Mouse (Mus musculus): ENCODE measurements around the gene Schip1.

Schip1 gene

GRCm38 (mm10) chr3:68534571-68535051 lies 470.0 kb downstream of the Schip1 start:
- peak; percentile 19 for DNase-seq (ENCODE audit: extremely low read depth, insufficient read length, low spot score)

GRCm38 (mm10) chr3:68535160-68535728 lies 470.6 kb downstream of the Schip1 start:
- no peak for DNase-seq (ENCODE audit: extremely low read depth, insufficient read length, low spot score)

DNA sequence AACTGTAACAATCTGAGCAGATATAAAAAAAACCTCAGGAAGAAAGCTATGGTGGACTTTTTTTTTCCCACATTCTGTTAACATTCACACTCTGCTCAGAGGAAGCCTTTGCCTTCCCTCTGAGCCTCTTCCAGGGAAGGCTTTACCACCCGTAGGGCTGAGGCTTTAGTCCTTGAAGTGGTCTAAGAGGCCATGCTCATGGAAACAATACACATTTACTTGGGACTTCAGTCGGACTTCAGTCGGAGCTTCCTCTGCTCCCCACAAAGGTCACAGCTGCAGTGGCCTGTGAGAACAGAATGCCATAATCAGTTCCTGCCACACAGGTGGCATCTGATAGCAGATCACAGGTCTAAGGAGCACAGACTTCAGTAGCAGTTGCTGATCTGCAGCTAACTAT lies 471.5 kb downstream of the Schip1 start:
- DNase-seq (ENCODE audit: extremely low read depth, insufficient read length, low spot score): no peak

DNA sequence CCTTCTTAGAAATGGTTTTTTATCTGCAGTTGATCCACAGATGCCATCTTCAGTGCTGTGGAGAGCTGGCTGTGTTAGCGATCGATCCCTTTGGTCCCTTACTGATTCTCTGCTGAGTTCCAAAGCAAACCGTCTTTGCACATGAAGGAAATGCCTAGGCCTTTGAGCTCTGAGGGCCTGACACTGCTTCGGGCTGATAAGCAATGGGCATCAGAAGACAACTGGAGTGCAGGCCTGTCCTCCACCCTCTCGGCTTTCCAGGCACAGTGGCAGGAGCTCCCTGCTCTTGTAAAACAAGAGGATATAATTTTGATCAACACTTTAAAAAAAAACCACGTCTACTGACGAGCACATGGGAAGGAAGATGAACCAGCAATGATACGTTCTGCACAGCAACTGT lies 477.1 kb downstream of the Schip1 start:
- DNase-seq (ENCODE audit: extremely low read depth, insufficient read length, low spot score): no peak

DNA sequence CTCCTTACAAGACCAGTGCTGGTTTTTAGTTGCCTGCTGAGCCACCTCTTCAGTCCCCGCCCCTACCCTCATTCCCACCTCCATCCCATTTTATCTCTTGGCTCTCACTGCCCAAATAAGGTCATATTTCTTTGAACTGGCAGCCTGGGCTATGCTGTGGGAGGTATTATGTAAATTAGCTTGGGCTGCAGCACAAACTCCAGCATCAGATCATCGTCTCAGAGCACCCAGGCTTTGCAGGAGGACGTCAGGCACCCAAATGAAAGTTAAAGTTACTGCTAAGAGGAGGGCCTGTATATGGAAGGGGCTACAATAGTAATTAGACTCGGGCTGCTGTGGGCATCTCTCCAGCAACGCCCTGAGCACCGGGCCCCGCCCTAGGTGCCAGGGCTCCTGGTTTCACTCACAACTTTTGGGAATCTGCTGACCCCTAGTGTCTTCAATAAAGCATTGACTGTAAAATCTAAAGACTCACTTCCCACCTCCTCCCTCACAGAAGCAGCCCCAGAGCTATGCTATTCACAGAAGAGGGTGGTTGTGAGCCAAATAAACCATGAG lies 478.4 kb downstream of the Schip1 start:
- peak; percentile 85 for DNase-seq (ENCODE audit: extremely low read depth, insufficient read length, low spot score)

DNA sequence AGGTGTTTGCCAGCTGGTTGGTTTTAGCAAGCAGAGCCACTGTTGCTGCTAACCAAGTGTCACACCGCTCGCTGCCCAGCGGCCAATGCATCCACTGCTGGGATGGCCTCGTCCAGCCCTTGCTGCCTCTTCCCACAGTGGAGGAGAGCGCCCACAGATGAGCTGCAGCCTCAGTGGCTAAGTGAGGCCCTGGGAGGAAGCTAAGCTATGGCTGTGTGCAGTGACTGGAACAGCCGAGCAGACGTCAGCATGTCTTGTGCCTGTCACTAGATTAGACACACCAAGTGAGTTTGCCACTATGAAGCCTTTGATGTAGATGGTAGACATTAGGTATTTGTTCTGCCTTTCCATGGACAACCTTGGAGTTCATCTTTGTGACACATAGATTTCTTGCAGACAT lies 480.2 kb downstream of the Schip1 start:
- no peak for DNase-seq (ENCODE audit: extremely low read depth, insufficient read length, low spot score)

- no peak for DNase-seq (ENCODE audit: extremely low read depth, insufficient read length, low spot score)
These were observed 481.3 kb downstream of the Schip1 start for GRCm38 (mm10) chr3:68545898-68546297.

GRCm38 (mm10) chr3:68555087-68555662 lies 490.6 kb downstream of the Schip1 start:
- no peak for DNase-seq (ENCODE audit: extremely low read depth, insufficient read length, low spot score)

DNA sequence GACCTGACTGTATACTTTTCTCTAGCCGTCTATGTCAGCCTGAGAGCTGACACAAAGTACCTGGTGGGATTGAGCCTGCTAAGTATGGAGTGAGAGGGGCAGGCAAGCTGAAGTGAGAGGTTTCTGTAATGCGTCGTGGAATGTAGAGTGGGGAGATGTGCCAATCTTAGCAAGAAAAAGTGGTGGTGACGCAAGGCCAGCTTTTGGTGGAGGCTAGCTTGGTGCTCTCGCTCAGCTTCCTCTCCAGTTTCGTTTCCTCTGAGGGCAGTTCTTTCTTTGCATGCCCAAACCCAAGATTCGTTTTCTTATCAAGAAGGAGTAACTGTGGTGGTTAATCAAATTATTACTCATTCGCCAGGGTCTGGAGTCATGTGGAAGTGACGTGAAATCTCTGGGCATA lies 492.3 kb downstream of the Schip1 start:
- no peak for DNase-seq (ENCODE audit: extremely low read depth, insufficient read length, low spot score)

GRCm38 (mm10) chr3:68558744-68559143 lies 494.1 kb downstream of the Schip1 start:
- no peak for DNase-seq (ENCODE audit: extremely low read depth, insufficient read length, low spot score)

DNA sequence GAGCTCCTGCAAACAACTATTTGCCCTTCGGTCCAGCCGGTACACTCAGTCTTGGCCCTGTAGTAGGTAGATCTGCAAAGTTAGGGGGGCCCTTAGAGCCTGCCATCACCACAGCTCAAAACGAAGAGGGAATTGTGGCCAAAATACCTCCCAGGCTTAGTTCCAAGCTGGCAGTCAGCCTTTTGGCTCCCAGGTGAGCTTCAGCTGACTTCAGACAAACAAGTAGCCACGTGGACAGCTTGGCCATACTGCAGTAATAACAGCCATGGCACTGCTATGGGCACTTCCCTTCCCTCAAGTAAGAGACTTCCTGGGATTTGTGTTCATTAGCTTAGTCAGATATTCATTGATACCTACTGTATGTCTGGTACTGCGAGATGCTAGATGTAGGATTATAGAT lies 495.5 kb downstream of the Schip1 start:
- no peak for DNase-seq (ENCODE audit: extremely low read depth, insufficient read length, low spot score)

GRCm38 (mm10) chr3:68562838-68563237 lies 498.2 kb downstream of the Schip1 start:
- no peak for DNase-seq (ENCODE audit: extremely low read depth, insufficient read length, low spot score)

- peak; percentile 31 for DNase-seq (ENCODE audit: extremely low read depth, insufficient read length, low spot score)
These were observed 499.3 kb downstream of the Schip1 start for GRCm38 (mm10) chr3:68563922-68564321.

- no peak for DNase-seq (ENCODE audit: extremely low read depth, insufficient read length, low spot score)
These were observed 500.5 kb downstream of the Schip1 start for GRCm38 (mm10) chr3:68564978-68565674.

DNA sequence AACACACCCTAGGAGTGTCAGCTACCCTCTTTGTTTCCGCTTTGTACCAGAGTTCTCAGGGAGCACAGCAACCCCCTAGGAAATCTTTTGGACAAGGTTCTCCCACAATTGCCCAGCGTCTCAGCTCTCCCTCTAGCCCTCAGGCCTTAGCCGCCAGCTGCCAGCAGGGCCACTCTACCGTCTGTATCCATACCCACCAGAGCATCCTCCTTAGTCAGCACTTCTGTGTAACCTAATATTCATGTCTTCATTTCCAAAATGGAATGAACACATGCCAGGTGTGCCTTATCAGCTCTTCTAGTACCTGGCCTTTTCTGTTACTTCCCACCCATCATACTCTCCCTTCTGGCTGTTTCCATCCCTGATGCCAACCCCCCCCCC lies 501.1 kb downstream of the Schip1 start:
- no peak for DNase-seq (ENCODE audit: extremely low read depth, insufficient read length, low spot score)

DNA sequence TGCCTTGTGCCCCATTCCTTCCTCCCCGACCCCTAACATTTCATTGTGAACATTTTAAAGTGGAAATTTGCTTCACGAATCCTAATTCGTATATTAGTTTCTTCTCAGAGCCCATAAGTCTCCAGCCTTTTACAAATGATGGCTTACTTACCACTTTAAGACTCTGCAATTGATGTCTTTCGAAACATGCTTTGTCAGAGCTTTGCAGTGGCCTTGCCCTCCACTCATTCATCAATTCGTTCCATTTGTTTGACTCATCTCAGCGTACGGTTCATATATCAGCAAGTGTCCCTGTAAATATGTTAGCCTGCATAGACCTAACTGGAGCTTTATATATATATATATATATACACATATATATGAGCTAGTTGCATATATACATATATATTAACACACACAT lies 503.0 kb downstream of the Schip1 start:
- no peak for DNase-seq (ENCODE audit: extremely low read depth, insufficient read length, low spot score)

DNA sequence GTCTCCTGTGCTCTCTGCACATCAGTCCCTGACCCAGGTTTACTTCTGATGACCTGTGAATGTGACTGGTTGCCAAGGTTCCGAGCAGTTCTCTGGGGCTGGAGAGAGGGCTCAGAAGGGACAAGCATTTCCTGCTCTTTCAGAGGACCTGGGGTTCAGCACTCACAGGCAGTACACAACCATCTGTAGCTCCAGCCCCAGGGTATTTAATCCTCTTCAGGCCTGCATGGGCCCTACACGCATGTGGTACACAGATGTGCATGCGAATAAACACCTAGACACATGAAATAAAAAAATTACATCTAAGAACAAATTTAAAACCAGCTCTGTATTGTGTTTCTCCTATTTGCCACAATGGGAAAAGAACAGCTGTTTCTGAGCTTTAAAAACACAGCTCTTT lies 503.5 kb downstream of the Schip1 start:
- no peak for DNase-seq (ENCODE audit: extremely low read depth, insufficient read length, low spot score)

DNA sequence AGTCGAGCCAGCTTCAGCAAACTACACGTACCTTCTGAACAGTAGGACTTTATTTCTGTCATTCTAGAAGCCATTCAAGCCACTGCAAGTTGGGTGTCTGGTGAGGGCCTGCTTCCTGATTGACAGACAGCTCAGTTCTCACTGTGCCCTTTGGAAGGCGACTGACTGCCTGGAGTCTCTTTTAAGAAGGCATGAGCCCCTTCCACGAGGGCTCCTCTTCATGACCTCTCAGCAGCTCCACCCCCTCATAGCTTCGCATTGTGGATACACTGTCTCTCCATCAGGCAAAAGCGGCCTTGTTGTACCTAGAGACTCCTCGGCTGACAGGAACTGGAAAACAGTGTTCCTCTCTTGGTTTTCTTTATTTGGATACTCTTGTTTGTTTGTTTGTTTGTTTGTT lies 504.1 kb downstream of the Schip1 start:
- DNase-seq (ENCODE audit: extremely low read depth, insufficient read length, low spot score): no peak

- no peak for DNase-seq (ENCODE audit: extremely low read depth, insufficient read length, low spot score)
These were observed 505.7 kb downstream of the Schip1 start for GRCm38 (mm10) chr3:68570319-68570718.

DNA sequence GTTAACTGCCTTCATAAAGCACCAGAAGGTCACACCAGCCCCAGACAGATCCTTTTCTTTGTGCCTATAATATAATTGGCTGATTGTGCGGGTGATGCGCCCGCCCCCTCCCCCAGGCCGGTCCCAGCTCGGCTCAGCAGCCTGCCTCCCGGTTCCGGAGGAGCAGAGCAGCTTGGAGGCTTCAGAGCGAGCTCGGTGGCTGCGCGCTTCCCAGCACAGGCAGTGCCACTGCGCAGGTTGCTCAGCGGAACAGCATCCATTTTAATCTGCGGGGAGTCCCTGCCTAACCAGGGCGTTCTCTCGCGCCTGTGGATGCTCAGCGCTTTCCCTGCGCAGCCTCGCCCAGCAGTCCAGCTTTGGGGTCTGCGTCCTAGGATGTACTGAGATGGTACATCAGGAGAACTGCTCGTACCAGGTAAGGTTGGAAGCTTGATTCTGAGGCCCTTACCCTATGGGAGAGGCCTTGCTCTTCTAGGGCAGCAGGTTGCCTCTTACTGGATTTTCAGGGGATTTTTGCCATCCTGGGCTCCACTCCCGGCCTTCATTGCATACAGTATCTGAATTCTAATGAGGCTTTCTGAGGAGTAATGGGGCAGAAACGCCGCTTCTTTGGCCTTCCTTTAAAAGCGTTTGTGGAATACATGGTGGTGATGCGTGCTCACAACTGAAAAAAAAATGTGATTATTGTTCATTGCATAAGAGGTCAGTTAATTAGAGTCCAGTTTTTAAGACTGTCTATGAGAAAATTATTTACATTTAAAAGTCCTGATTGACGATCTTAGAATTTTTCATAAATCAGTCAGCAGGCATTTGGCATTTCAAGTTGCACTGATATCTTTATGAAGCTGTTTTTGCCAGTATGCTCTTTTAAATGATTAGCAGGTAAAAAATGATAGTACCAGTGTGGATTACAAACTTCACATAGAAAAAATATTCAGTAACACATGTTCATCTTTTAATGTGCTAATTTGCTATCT lies 507.9 kb downstream of the Schip1 start:
- DNase-seq (ENCODE audit: extremely low read depth, insufficient read length, low spot score): no peak

GRCm38 (mm10) chr3:68573226-68573624 lies 508.6 kb downstream of the Schip1 start:
- DNase-seq (ENCODE audit: extremely low read depth, insufficient read length, low spot score): no peak

Measured in 3134 (cell line).